Mouse (Mus musculus): ENCODE data around the gene Nrip2.

Gene Nrip2

DNA sequence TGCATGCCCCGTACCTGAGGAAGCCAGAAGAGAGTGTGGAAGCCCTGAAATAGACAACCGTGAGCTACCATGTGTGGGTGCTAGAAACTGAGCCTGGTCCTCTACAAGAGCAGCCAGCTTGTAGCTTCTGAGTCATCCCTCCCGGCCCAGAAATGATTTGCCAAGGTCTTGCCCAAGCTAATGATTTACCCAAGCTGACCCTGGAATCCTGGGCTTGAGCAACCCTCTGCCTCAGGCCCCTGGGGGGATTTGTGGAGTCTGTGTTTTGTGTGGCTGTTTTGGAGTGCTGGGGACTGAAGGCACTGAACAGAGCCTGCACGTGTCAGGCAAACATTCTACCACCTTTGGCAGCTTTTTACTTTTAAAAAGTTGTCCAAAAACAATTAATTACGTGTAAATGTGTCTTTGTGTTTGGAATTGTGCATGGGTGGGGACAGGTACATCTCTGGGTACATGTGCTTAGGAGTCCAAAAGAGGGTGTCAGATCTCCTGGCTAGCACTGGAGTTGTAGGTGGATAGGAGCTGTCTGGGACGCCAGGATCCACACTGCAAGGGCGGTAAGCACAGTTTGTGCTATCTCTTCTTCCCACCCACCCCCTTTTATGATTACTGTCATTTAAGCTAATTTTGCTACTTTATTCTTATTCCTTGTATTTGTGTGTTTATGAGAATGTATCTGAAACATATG, 1.4 kb upstream of the Nrip2 start:
- DNase-seq (ENCODE audit: low read depth, low spot score) = no peak

DNA sequence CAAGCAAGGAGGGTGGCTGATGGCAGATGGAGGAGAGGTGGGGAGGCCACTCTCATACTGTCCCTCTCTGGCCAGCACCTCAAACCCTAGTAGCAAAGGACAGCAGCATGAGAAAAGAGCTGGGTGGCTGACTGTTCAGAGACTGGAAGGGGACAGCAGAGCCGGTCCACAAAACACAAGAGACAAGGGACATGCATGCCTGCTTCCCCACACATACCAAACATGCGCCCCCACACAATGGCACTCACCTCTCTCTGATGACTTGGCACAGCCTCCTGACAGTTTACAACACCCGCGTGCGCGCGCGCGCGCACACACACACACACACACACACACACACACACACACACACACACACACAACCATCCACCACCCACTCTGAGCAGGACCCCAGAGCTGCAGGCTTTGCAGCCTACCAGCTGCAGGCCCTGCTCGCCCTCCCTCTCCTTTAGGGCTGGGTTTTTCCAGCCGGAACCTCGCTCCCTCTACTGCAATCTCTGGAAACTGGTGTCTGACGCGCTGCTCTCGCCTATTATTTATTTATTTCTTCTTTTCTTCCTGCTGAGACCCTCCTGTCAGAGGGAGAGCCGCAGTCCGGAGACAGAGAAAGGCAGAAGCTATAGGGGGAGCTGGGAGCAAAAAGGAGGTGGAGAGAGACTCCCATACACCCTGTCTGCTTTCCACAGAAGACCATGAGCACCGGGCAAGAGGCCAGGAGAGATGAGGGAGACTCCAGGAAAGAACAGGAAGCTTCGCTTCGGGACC, 507 bp downstream of the Nrip2 start:
- peak; percentile 23 for DNase-seq (ENCODE audit: low read depth, low spot score)

DNA sequence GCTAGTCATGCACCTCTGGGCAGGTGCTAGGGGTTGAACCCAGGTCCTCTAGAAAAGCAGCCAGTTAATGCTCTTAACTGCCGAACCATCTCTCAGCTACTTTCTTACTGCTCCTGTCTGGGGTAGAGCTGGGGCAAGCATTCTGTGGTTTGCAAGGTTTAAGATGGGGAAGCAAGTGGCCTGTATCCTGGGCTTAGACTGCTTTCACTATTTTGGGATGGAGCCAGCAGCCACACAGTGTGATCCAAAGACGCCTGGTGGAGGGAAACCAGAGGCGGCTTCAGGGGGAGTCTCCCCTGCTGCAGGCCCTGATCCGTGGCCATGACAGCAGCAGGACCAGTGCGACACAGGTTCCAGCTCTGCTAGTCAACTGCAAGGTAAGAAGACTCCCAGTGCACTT, 5.6 kb downstream of the Nrip2 start:
- DNase-seq (ENCODE audit: low read depth, low spot score) = no peak

DNA sequence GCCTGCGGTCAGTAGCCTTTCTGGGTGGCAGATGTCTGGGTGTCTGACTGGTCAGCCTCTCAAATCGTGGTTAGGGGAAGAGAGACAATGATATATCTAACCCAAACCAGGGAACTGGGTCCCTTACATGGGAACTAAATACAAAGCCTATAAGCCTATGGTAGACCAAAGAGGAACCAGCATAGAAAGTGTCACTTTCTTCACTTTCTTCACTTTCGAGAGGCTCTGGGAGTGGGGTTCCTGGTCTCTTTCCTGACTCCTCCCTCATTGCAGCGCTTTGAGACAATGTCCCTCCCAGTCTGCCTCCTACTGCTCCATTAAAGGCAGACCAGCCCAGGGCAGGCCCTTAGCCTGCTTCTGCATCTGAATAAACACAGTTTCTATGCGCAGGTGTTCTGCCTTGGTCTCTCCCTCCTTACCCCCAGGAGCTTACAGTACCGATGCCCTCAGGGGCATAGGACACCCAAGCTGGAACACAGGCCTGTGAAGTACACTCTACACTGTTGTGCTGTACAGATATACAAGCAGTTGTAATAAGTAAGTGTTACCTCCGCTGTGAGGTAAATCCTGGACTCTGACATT, 9.5 kb downstream of the Nrip2 start:
- DNase-seq (ENCODE audit: low read depth, low spot score) = peak; percentile 66

DNA sequence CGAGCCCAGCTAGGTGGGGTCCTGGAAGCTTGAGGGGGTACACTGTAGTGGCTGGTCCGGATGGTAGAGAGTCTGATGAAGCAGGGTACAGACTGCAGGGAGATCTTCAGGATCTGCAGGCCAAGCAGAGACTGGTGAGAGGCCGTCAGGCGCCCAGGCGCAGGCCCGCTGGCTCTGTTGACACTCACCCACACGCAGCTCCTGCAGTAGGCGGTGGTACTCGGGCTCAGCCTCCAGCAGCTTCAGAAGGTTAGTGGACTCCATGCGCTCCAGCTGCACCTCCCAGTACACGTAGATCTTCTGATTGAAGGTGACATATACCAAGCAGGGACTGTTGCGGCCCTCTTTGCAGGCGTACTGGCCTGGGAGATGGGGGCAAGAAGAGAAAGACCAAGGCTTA, 11.2 kb downstream of the Nrip2 start:
- no peak for DNase-seq (ENCODE audit: low read depth, low spot score)

DNA sequence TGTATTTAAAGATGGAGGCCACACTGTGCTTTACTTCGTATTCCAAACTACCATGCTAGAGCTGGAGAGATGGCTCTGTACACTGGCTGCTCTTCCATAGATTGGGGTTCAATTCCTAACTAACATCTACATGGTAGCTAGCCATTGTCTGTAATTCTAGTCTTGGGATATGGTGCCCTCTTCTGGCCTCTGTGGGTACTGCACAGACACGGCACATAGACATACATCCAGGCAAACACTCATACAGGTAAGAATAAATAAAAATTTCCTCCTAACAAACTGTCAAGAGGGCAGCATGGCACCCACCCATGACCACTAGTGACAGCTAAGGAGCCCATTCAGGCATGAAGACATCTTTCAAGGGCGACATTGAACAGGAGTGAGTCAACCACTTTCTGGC, 12.0 kb downstream of the Nrip2 start:
- peak; percentile 77 for DNase-seq (ENCODE audit: low read depth, low spot score)

DNA sequence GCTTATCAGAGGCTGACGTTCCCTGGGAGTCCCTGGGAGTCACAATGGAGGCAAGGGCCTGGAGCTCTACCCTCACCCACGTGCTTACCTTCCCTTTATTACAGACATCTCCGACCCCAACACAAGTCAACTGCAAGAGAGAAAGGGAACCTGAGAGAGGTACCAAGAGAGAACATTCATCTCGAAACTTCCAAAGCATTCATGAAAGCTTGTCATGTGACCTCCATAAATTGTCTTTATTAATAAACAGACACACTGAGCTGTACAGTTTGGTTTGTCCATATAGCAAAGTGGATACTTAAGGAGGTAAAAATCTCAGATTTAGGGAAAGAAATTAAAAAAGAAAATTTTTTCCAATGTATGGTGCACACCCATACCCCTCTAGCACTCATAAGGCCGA, 17.1 kb downstream of the Nrip2 start:
- no peak for DNase-seq (ENCODE audit: low read depth, low spot score)

DNA sequence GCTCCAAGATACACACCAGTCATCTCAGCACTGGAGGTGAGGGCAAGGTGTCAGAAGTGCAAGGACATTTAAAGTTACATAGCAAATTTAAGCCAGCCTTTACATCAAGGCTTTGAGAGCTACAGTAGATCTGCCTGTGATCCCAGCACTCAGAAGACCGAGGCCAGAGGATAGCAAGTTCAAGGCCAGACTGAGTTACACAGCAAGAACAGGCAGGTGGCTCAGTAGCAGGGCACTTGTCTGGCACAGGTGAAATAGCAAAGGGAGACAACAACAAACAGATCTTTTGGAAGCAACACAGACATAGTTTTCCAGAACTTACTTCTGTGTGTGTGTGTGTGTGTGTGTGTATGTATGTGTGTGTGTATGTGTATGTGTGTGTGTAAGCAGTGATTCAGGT, 19.0 kb downstream of the Nrip2 start:
- no peak for DNase-seq (ENCODE audit: low read depth, low spot score)

DNA sequence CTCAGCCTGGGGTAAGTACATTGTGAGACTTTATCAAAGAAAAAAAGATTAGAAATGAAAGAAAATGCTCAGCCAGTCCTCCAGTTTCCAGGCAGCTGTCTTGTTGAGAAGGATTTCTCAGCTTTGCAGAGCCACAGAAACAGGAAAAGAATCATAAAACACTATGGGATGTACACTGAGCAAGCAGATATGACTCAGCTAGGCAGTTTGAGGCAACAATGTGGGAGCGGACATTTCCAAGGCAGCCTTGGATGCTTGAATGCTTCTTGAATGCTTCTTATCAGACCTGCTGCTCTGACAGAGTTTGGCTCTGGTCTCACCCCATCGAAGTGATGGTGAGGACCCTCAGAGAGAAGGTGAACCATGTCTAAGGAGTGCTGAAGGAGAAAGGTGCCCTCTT, 21.9 kb downstream of the Nrip2 start:
- no peak for DNase-seq (ENCODE audit: low read depth, low spot score)

DNA sequence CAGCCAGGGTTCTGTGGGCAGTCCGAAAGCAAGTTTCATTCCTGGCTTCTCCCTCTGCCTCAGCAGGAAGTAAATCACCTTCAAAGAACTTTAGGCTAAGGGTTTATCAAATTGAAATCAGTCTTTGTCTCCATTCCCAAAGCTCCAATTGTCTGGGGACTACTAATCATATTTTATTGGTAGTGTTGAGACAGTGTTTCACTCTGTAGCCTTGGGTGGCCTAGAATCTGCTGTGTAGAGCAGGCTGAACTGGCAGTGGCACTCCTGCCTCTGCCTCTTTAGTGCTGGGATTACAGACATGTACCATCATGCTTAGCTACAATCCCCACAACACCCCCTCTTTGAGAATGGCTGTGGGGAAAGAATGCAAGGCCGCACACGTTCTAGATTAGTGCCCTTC, 22.4 kb downstream of the Nrip2 start:
- DNase-seq (ENCODE audit: low read depth, low spot score) = no peak

DNA sequence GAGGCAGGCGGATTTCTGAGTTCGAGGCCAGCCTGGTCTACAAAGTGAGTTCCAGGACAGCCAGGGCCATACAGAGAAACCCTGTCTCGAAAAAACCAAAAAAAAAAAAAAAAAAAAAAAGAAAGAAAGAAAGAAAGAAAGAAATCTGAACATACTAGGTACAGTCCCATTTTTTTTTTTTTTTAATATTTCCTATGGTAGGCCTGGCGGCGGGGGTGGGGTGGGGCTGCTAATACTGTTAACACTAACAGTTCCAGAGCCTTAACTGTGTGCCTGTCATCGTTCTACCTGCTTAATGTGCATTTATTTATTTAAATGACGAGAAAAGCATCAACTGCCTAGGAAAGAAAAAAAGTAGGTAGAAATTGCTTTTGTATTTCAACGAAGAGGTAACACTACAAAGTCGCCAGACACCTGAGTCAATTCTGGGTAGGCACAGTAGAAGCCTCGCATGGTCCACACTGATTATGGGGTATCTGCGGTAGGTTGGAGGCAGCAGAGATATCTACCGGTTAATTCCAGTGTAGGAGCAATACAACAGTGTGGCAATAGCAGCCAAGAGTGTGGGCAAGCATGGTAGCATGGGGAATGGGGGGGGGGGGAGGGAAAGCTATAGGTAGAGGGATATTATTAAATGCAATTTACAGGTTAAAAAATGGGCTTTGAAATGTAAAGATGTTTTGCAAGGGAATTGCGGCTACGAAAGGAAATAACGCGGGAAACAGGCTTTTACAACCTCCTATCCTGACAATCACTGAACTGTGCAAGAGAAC, 24.6 kb downstream of the Nrip2 start:
- DNase-seq (ENCODE audit: low read depth, low spot score) = no peak

DNA sequence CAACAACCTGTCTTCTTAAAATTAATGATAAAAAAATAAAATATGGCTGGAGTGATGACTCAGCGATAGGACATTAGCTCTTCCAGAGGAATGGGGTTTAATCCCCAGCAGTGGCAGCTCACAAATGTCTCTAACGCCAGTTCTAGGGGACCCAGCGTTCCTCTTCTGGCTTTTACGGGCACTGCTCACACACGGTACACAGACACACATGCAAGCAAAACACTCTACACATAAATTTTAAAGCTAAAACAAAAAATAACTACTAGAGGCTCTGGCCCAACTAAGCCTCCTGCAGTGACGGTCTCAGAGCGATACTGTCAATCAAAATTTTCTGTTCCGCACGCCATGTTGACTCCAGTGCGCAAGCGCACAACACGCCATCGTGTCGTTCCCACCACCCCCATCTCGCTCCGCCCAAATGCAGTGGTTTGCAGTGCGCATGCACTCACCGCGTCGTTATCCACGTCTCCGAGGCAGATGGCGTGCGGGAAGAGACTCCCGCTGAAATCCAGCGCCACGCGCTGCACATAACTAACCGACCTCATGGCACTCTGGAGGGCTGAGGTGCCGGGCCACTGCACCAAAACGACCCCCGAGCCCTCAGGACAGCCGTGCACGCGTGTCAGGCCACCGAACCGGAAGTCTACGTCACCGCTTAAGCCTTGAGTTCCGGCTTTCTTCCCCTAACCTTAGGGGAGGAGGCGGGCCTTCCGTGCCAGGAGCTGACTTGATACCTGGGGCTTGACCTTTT, 25.3 kb downstream of the Nrip2 start, which contains the start of gene Itfg2:
Gene Itfg2, minus strand, starts transcription at position 663 of the 751 bp plus-strand sequence.
- peak; percentile 98 for DNase-seq (ENCODE audit: low read depth, low spot score)

DNA sequence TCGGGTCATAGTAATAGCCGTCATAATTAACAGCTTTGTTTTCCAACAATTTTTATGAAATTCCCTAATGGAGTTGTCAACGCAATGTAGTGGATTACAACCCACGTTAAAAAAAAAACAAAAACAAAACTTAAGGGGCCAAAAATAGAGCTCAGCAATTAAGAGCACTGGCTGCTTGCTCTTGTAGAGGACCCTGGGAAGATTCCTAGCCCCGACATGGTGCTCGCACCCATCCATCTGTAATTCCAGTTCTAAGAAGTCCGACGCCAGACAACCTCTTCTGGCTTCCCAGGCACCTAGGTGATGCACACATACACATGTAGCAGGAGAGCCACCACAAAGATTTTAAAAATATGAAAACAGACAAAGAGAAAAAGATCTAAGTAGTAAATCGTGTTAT, 25.9 kb downstream of the Nrip2 start:
- DNase-seq (ENCODE audit: low read depth, low spot score) = no peak

DNA sequence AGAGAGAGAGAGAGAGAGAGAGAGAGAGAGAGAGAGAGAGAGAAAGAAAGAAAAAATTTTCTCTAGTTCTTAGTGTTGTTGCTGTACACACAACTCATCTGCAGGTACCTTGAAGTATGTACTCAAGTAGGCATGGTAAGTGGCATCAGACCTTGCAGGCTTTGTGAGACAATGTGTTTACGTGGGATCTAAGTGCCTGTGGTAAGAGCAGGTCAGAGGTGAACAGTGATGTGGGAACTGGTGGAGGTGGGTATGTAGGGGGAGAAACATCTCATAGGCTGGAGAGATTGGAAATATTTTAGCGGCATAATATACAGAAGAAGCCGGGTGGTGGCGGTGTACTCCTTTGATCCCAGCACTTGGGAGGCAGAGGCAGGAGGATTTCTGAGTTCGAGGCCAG, 28.5 kb downstream of the Nrip2 start:
- no peak for DNase-seq (ENCODE audit: low read depth, low spot score)

DNA sequence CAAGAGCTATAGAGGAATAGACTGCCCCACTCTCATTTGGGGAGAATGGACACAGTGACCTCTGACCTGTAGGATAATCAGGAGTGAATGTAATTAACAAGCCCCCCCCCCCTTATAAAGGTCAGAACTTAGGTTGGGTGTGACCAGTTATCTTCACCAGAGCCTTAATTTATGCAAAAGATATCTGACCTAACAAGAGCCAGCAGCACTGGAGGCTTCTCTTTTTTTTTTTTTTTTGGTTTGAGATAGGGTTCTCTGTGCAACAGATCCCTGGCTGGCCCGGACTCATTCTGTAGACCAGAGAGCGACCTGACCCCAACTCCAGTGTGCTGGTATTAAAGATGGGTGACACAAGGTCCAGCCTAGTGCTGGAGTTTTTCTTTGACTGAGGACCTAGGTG, 30.2 kb downstream of the Nrip2 start:
- no peak for DNase-seq (ENCODE audit: low read depth, low spot score)

DNA sequence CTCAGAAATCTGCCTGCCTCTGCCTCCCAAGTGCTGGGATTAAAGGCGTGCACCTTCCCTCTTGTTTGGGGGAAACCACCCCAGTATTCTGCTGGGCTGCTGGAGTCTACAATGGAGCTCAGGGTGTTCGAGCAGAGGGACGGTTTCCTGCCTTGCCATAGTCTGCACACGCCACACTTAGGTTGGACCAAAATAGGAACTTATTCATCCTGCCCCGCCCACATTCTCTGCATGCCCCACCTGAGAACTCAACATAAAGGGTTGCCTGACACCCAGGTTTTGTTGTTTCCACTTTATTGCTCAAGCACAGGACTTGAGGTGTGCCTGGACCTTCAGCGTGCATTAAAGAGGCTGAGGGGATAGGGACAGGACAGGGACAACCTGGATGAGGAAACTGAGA, 30.7 kb downstream of the Nrip2 start:
- peak; percentile 53 for DNase-seq (ENCODE audit: low read depth, low spot score)

DNA sequence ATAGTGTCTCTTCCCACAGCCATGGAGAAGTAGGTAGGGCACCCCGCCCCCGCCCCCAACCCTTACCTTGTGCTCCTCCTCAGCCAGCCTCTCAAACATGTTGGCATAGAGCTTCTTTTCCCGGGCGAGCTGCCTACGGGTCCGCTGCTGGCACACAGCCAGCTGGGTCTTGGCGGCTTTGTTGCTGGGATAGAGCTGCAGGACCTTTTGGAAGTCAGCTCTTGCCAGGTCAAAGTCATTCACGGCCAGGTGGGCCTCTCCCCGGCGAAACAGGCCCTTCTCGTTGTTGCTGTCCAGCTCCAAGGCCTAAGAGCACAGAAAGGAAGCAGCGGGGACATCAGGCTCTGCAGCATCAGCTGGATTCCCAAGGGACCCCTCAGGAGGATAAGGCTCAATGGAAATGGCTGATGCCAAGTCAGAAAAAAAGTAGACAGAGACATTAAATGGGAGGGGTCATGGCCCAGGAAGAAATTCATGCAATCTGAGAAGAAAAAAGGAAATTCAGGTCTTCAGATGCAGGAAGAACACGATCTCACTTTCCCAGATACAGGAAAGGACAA, 33.3 kb downstream of the Nrip2 start:
- DNase-seq (ENCODE audit: low read depth, low spot score) = no peak

DNA sequence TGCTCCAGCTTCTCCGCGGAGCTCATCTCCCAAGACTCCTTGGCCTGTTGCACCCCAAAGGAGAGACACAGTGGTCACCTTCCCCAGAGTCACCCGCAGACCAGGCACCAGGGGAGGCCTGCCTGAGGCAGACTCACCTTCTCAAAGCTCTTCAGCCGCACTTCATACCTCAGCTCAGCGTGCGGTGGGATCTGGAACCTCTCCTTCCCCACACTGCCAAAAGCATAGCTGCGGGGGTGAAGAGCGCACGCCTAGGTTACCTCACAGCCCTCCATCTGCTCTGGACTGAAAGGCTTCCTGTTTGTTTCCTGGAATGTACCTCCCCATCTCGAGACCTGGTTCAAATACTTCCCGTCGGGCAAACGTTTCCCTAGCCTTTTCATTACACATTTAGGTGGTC, 34.5 kb downstream of the Nrip2 start:
- no peak for DNase-seq (ENCODE audit: low read depth, low spot score)

DNA sequence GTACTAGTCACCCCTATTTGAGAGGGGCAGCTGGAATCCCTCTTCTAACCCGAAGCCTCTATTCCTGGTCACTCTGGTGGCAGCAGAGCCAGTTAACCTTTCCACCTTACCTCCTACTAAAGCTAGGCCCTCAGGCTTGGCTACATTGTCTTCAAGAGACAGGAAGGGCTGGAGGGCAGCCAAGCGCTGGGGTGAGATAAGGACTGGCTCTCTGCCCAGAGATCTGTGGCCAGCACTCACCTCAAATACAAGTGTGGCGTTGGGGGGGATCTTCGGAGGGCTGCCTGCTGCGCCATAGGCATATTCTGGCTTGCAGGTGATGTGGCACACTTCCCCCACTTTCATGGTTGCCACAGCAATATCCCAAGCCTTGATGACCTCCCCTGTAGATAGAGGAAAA, 36.4 kb downstream of the Nrip2 start:
- DNase-seq (ENCODE audit: low read depth, low spot score) = no peak

DNA sequence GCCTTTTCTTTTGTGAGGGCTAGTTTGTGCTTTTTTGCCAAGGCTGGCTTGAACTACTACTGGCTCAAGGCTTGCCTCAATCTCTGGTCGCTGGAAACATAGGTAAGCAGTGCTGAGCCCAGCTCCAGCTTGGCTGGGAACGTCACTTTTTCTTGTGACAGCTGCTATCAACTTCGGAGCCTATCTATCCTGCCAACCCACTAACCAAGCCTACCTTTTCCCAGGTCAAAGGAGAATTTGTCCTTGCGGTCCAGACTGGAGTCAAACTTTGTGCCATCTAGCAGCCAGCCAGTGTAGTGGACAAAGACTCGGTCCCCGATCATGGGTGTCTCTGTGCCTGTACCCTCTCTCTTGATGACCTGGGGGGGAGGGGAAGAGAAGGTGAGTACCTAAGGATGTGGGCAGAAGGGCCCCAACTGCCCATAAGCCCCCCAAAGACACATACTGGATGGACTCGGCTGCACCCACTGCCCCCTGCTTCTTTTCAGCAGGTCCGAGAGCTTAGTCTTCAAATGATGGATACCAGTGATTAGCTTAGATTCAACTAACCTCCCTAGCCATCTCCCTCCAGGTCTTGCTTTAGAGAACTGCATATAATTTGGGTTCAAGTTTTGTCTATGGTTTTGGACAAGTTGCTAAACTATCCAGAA, 37.4 kb downstream of the Nrip2 start:
- DNase-seq (ENCODE audit: low read depth, low spot score) = no peak

DNA sequence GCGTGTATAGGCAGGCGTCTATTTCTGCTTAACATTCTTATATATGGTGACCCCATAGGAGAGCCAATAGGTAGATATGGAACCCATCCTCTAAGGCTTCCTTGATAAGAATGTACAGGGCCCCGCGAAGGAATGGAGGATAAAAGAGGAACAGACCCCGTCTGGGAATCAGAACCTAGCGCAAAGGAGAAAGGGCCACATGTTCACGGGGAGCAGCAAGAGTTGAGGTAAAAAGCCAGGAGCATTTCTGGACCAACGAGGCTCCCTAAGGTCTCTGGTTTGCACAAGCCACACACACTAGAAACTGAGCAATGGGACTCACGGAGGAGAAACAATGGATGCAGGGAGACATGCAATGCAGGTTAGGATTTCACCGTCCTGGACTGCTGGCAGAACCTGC, 38.2 kb downstream of the Nrip2 start:
- no peak for DNase-seq (ENCODE audit: low read depth, low spot score)
